Mouse (Mus musculus): ENCODE data around the gene Sema4d. TPM values are rescaled to one million over a fixed set of nuclear protein-coding genes. Genes with fewer than 3 reads are reported as not detected.

Gene Sema4d
- total RNA-seq, 1 experiment: 25.1 TPM

DNA sequence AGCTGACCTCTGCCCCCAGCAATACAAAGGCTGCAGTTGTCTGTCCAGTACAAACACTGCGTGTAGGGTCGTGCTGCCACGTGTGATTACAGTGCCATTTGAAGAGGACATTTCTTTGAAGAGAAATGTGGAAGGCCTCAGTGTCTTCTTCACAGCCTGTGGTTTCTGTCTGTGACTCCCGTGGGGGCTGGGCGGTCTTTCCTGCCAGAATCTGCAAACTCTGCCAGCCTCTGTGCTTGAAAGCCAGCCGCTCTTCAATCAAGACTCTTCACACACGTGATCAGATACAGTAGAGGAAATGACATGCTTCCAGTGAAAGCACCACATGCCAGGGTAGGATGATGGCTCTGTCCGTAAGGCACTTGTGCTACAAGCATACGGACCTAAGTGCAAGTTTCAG, 7.4 kb upstream of the Sema4d start:
- DNase-seq (ENCODE audit: low read depth, low spot score): no peak
- Histone ChIP-seq H3K4me3 (ENCODE audit: insufficient read depth in 1 of 2, low read depth in 1 of 2, low read length in 2 of 2, poor library complexity in 1 of 2, severe bottlenecking in 1 of 2) (no peak overlapping the region), H3K27ac (ENCODE audit: insufficient read depth, low read depth, low read length, poor library complexity, severe bottlenecking) (no peak overlapping the region), H3K4me1 (ENCODE audit: control insufficient read depth in 2 of 2, insufficient read depth in 2 of 2, low read length in 2 of 2, poor library complexity in 1 of 2) (peaks cover 0 to 3% of the 10 kb centered on the region in 2 experiments; a peak in 1 of 4 replicates), H3K9me3 (ENCODE audit: control insufficient read depth, insufficient read depth, low read depth, low read length) (no peaks in the 10 kb centered on the region), H3K9ac (ENCODE audit: insufficient read depth, low read depth, low read length, poor library complexity, severe bottlenecking) (no peak overlapping the region), H3K36me3 (ENCODE audit: control insufficient read depth, insufficient read depth, low read length, poor library complexity, severe bottlenecking) (no peaks in the 10 kb centered on the region)
- TF ChIP-seq MAFK (IDR thresholded peaks at IDR 0.05; ENCODE audit: insufficient read depth, low read depth, low read length): no peak
- TF ChIP-seq ZNF384 (IDR thresholded peaks at IDR 0.05; ENCODE audit: low read depth, low read length): no peak
- no peak for TF ChIP-seq HCFC1 (IDR thresholded peaks at IDR 0.05; ENCODE audit: borderline replicate concordance, insufficient read depth, low read length)
- TF ChIP-seq ZC3H11A (IDR thresholded peaks at IDR 0.05; ENCODE audit: borderline replicate concordance, low read depth, low read length): no peak
- TF ChIP-seq CHD2 (IDR thresholded peaks at IDR 0.05; ENCODE audit: low read depth, low read length): no peak
- in situ Hi-C loops (cut with MboI; ENCODE audit: low sequenced_read_pairs in 2 of 2, unreplicated experiment in 2 of 2): no loop called here

DNA sequence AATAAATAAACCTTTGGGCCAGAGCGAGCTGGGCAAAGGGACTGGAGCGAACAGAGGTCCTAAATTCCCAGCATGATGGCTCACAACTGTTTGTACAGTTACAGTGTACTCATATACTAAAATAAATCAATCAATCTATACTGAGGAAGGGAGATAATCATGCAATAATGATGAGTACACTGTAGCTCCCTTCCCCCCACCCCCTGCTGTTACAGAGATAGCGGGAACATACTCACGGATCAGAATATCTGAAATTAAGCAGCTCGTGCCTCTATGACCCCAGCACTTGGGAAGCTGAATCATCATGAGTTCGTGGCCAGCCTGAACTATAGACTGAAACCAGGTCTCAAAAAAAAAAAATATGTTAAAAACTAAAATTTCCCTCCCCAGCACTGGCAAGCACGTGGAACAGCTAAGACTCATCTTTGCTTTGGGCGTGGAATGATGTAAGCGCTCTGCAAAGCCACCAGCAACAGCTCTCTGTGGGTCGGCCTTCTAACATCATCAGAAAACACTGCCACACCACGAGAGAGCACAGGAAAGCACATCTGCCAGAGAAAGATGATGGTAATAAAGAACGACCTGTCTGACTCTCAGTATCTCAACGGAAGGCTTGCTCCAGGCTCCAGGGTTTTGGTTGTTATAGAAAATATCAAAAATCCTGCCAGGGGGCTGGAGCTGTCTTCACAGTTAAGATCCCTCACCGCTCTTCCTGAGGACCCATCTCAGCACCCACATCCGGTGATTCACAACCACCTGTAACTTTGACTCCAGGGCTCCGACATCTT, 6.4 kb upstream of the Sema4d start:
- H3K9me3 ChIP-seq (ENCODE audit: control insufficient read depth, insufficient read depth, low read depth, low read length): no peaks in the 10 kb centered on the region

DNA sequence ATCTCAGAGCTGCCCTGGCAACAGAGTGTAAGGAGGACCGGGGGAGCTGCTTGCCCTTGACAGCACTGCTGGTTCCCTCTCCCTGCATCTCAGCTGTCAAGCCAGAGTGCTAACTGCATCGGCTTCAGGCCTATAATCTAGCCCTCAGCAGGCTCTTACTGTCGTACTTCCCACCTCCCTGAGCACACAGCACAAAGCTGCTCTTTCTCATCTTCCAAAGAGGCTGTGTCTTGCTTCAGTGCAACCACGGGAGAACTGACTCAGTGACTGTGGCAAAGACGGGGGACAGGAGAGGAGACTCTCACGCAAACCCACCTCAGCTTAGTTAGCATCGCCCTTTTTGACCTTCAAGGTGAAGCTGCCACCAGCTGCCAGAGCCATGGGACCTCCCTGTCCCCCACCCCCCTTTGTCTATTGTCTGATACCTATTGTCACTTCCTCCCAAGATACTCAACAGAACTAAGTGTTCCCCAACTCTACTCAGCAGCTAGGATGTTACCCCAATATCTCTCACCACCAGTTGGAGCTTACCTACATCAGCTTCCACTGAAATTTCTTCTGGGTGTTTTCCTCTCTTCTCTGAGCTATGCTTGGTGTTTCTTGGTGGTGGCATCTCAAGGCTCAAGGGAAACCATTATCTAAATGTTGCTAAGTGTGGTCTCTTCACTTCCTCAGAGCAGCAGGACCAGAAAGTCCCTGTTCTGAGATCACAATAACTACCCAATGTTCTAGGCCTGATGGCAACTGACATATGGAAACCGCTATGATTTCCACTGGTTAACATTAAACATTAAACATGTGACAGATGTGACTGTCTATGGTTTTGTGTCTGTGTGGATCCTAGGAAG, 4.6 kb upstream of the Sema4d start:
- in situ Hi-C loops (cut with MboI; ENCODE audit: low sequenced_read_pairs in 2 of 2, unreplicated experiment in 2 of 2): no loop called here
- H3K9me3 ChIP-seq (ENCODE audit: control insufficient read depth, insufficient read depth, low read depth, low read length): no peaks in the 10 kb centered on the region
- DNase-seq (ENCODE audit: low read depth, low spot score): no peak
- TF ChIP-seq ZC3H11A (IDR thresholded peaks at IDR 0.05; ENCODE audit: borderline replicate concordance, low read depth, low read length) (no peak), ZNF384 (IDR thresholded peaks at IDR 0.05; ENCODE audit: low read depth, low read length) (no peak), HCFC1 (IDR thresholded peaks at IDR 0.05; ENCODE audit: borderline replicate concordance, insufficient read depth, low read length) (no peak), CHD2 (IDR thresholded peaks at IDR 0.05; ENCODE audit: low read depth, low read length) (no peak), MAFK (IDR thresholded peaks at IDR 0.05; ENCODE audit: insufficient read depth, low read depth, low read length) (no peak)
- H3K27ac ChIP-seq (ENCODE audit: insufficient read depth, low read depth, low read length, poor library complexity, severe bottlenecking): no peak overlapping the region
- H3K4me3 ChIP-seq (ENCODE audit: insufficient read depth in 1 of 2, low read depth in 1 of 2, low read length in 2 of 2, poor library complexity in 1 of 2, severe bottlenecking in 1 of 2): no peak overlapping the region
- no peaks in the 10 kb centered on the region for H3K36me3 ChIP-seq (ENCODE audit: control insufficient read depth, insufficient read depth, low read length, poor library complexity, severe bottlenecking)
- no peak overlapping the region for H3K9ac ChIP-seq (ENCODE audit: insufficient read depth, low read depth, low read length, poor library complexity, severe bottlenecking)
- peaks cover 0 to 6% of the 10 kb centered on the region in 2 experiments; a peak in 2 of 4 replicates for H3K4me1 ChIP-seq (ENCODE audit: control insufficient read depth in 2 of 2, insufficient read depth in 2 of 2, low read length in 2 of 2, poor library complexity in 1 of 2)

More for the DNA sequence above, 6.4 kb upstream of the Sema4d start:
- no peak overlapping the region for H3K4me3 ChIP-seq (ENCODE audit: insufficient read depth in 1 of 2, low read depth in 1 of 2, low read length in 2 of 2, poor library complexity in 1 of 2, severe bottlenecking in 1 of 2)
- H3K27ac ChIP-seq (ENCODE audit: insufficient read depth, low read depth, low read length, poor library complexity, severe bottlenecking): no peak overlapping the region
- no peak overlapping the region for H3K9ac ChIP-seq (ENCODE audit: insufficient read depth, low read depth, low read length, poor library complexity, severe bottlenecking)
- no peaks in the 10 kb centered on the region for H3K36me3 ChIP-seq (ENCODE audit: control insufficient read depth, insufficient read depth, low read length, poor library complexity, severe bottlenecking)
- TF ChIP-seq ZC3H11A (IDR thresholded peaks at IDR 0.05; ENCODE audit: borderline replicate concordance, low read depth, low read length): no peak
- no peak for TF ChIP-seq ZNF384 (IDR thresholded peaks at IDR 0.05; ENCODE audit: low read depth, low read length)
- TF ChIP-seq CHD2 (IDR thresholded peaks at IDR 0.05; ENCODE audit: low read depth, low read length): no peak
- in situ Hi-C loops (cut with MboI; ENCODE audit: low sequenced_read_pairs in 2 of 2, unreplicated experiment in 2 of 2): no loop called here
- peaks cover 0 to 3% of the 10 kb centered on the region in 2 experiments; a peak in 1 of 4 replicates for H3K4me1 ChIP-seq (ENCODE audit: control insufficient read depth in 2 of 2, insufficient read depth in 2 of 2, low read length in 2 of 2, poor library complexity in 1 of 2)
- DNase-seq (ENCODE audit: low read depth, low spot score): no peak

DNA sequence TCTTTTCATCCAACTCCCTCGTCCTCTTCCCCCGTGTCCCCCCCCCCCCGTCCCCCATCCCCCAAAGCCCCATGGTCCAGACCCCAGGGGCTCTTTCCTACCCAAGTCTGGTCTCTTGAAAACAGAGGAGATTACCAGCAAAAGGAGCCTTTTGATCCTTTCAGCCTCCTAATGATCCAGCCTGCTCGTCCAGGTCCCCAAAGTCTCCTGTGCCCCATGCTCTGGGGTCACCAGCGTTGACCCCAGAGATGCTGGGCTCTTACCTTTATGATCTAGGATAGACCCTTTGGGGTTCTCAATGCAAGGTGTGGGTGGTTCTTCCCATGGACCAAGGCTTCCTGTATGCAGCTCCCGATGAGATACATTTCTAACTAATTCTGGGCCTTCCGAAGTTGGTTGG, 401 bp upstream of the Sema4d start:
- TF ChIP-seq MAFK (IDR thresholded peaks at IDR 0.05; ENCODE audit: insufficient read depth, low read depth, low read length): no peak
- TF ChIP-seq HCFC1 (IDR thresholded peaks at IDR 0.05; ENCODE audit: borderline replicate concordance, insufficient read depth, low read length): no peak
- TF ChIP-seq ZC3H11A (IDR thresholded peaks at IDR 0.05; ENCODE audit: borderline replicate concordance, low read depth, low read length): no peak
- no peak for TF ChIP-seq CHD2 (IDR thresholded peaks at IDR 0.05; ENCODE audit: low read depth, low read length)
- TF ChIP-seq ZNF384 (IDR thresholded peaks at IDR 0.05; ENCODE audit: low read depth, low read length): no peak
- Histone ChIP-seq H3K27ac (ENCODE audit: insufficient read depth, low read depth, low read length, poor library complexity, severe bottlenecking) (no peak overlapping the region), H3K4me3 (ENCODE audit: insufficient read depth in 1 of 2, low read depth in 1 of 2, low read length in 2 of 2, poor library complexity in 1 of 2, severe bottlenecking in 1 of 2) (peak overlapping the region in 1 of 2 experiments; percentile 98; a peak in 1 of 4 replicates)

More for the DNA sequence above, 401 bp upstream of the Sema4d start:
- peaks cover 0 to 18% of the 10 kb centered on the region in 2 experiments; a peak in 2 of 4 replicates for H3K4me1 ChIP-seq (ENCODE audit: control insufficient read depth in 2 of 2, insufficient read depth in 2 of 2, low read length in 2 of 2, poor library complexity in 1 of 2)
- DNase-seq (ENCODE audit: low read depth, low spot score): no peak
- in situ Hi-C loops (cut with MboI; ENCODE audit: low sequenced_read_pairs in 2 of 2, unreplicated experiment in 2 of 2): no loop called here
- no peaks in the 10 kb centered on the region for H3K9me3 ChIP-seq (ENCODE audit: control insufficient read depth, insufficient read depth, low read depth, low read length)
- no peak overlapping the region for H3K9ac ChIP-seq (ENCODE audit: insufficient read depth, low read depth, low read length, poor library complexity, severe bottlenecking)
- no peaks in the 10 kb centered on the region for H3K36me3 ChIP-seq (ENCODE audit: control insufficient read depth, insufficient read depth, low read length, poor library complexity, severe bottlenecking)
